In the genomic region with DNA sequence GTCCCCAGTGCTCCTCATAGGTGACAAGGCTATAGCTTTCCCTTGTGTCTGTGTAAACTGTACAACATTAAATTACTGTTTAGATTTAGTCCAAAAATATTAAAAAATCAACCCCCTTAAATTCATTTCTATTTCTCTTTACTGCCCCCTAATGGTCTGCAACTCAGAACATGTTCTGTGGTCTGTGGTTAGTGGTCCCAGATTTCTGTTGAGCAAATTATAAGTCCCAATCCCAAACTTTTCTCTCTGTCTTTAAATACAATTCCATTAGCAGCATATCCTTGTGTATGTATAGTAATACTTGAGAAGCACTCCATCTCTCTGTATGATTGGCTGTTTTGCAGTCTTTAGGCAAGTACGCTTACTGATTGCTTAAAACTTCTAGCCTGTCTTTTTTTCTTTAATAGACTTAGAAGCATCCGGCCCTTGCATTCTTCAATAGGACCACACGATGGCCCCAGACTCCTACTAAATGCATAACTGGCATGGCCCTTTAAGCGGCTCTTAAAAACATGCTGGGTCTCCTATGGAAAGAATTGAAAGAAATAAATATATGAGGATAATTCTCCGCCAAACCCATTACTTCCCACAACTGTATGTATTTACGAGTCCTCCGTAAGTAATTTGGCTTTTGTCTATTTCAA, we compare ENCODE assay signal across 8 mouse cellular contexts. TPM values are rescaled to one million over a fixed set of nuclear protein-coding genes. Genes with fewer than 3 reads are reported as not detected.
DNase-seq lines count a peak whose midpoint lies in the region; ATAC-seq lines count a peak whose summit lies in the region.

No protein-coding gene starts in this region.

- no peaks in the 10 kb centered on the region for H3K9me3 ChIP-seq in hindbrain, embryonic 12.5 days (replicated peaks)

- no peaks in the 10 kb centered on the region for H3K4me1 ChIP-seq in hindbrain, embryonic 12.5 days

- DNase-seq in heart, adult 11 months = peak; percentile 82
- DNase-seq in heart, postnatal 25 days (ENCODE audit: low spot score) = no peak
- DNase-seq in CD4-positive, CD25-positive, alpha-beta regulatory T cell, adult 2 months (ENCODE audit: low read depth, low spot score) = peak; percentile 75
- peak; percentile 32 for DNase-seq in brain, embryonic 18.5 days (ENCODE audit: low read depth, low spot score)
- DNase-seq in left cerebral cortex, postnatal 10 days (ENCODE audit: extremely low spot score in 1 of 2, low spot score in 2 of 2) = peak; percentile 43 to 56
- peak; percentile 16 to 34 for DNase-seq in natural killer cell, adult 2 months (ENCODE audit: low spot score in 2 of 2)

- peak; percentile 63; the same call in 1 of the 2 replicates for ATAC-seq in hindbrain, embryonic 12.5 days (ENCODE audit: low FRiP score)
- no peak for ATAC-seq in erythroid progenitor cell, adult 5-6 weeks (replicated peaks; ENCODE audit: low FRiP score, poor library complexity, severe bottlenecking)

- H3K36me3 ChIP-seq in hindbrain, embryonic 12.5 days = no peaks in the 10 kb centered on the region

- no peak overlapping the region for H3K27ac ChIP-seq in hindbrain, embryonic 12.5 days

- H3K4me2 ChIP-seq in hindbrain, embryonic 12.5 days (replicated peaks) = no peak overlapping the region

- no peak overlapping the region for H3K4me3 ChIP-seq in hindbrain, embryonic 12.5 days

- 51% methylated on average over 7 of the region's 7 CpGs for WGBS in hindbrain, embryonic 12.5 days

- intact Hi-C loops in heart, postnatal 25 days (cut with DNase I) = loop anchor here (5.0 kb wide), 1 partner anchor 52 kb away; no protein-coding TSS in a partner anchor
- intact Hi-C loops in left cerebral cortex, postnatal 10 days (cut with DNase I) = no loop called here

- H3K27me3 ChIP-seq in hindbrain, embryonic 12.5 days = no peaks in the 10 kb centered on the region

- H3K9ac ChIP-seq in hindbrain, embryonic 12.5 days = no peak overlapping the region

RNA-seq across cellular contexts. Expression of a gene that starts 40.3 kb away (rescaled TPM):
- total RNA-seq in heart, postnatal 25 days (2021) = 10 to 100 TPM; 64.5 to 69.1 TPM
- polyA plus RNA-seq in hindbrain, embryonic 12.5 days (2016; fragmentation: Nextera tagmentation; extraction: Ambion mirVana) = 84.9 and 91.5 TPM in 2 replicates
- total RNA-seq in left cerebral cortex, postnatal 10 days (2021) = 100 to 1,000 TPM; 376 to 387 TPM
- 7.9 and 14.7 TPM in 2 replicates for total RNA-seq in erythroid progenitor cell, adult 5-6 weeks (2015; ENCODE audit: low replicate concordance)
- total RNA-seq in erythroid progenitor cell, adult 5-6 weeks (2017; ENCODE audit: low replicate concordance) = 4.0 and 4.2 TPM in 2 replicates

Comparison
In these comparisons a context has a peak if more than half of its experiments do, and no peak if none do; other contexts are left out.
1. RNA of a gene that starts 40.3 kb away (total RNA-seq): 376 to 387 TPM in left cerebral cortex, postnatal 10 days; 64.5 to 69.1 TPM in heart, postnatal 25 days and 4.0 to 14.7 TPM in erythroid progenitor cell, adult 5-6 weeks; every median in the first group is over 4 times any median in the second.